Mouse (Mus musculus) thymus, adult 2 months (tissue): ENCODE results near the gene Trem1.

Source experiments
- CTCF ChIP-seq: fragments of 200-500 bp; IDR thresholded peaks from 2 replicates; pipeline ENCODE4 v1.5.1; 2012; ENCODE audit warnings: mild to moderate bottlenecking, control low read depth, low read length, moderate library complexity, borderline replicate concordance; ENCODE audit not compliant: control insufficient read depth, poor library complexity, insufficient read depth; ENCODE audit errors: extremely low read depth
- POLR2A ChIP-seq: fragments of 200-500 bp; IDR thresholded peaks from 2 replicates; pipeline ENCODE4 v1.6.1; 2012; ENCODE audit warnings: mild to moderate bottlenecking, low read length, control low read depth, moderate library complexity; ENCODE audit not compliant: control insufficient read depth, poor library complexity, insufficient read depth; ENCODE audit errors: extremely low read depth

DNA sequence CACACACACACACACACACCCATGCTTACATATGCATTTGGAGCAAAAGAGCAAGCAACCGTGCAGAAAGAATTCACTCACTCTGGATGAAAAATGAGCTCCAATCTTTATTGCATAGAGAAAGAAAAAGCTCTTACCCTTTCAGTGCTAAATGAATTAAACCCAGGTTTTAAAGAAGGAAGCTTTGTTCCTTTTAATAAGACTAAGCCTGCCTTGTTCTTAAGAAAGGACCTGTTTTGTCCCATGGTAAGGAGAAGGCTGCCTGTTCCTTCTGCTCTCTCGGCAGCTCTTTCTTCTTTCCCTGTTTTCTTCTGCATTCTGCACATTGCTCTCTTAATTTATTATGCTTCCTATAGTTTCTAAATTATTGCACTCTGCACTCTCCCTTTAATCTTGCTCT lies 33.6 kb downstream of the Trem1 start:
- no peak for TF ChIP-seq POLR2A
- no peak for TF ChIP-seq CTCF
